Mouse (Mus musculus) lung, embryonic 14.5 days (tissue): ENCODE results near the gene Clmn. TPM values are rescaled to one million over a fixed set of nuclear protein-coding genes. Genes with fewer than 3 reads are reported as not detected.
A peak's percentile ranks its signal among the peaks of the same experiment; 100 is the strongest.

Source experiments
- ATAC-seq: fragments of 200-750 bp; cut with Nextera tagmentation; 2 replicates; pipeline ENCODE4 v1.8.0; 2017; ENCODE audit warnings: mild to moderate bottlenecking, moderate TSS enrichment, moderate library complexity; ENCODE audit not compliant: insufficient read depth
- DNase-seq: peaks from one replicate; pipeline ENCODE4 v3.0.0-alpha.2; 2015
- H3K27ac ChIP-seq: fragments of 300-500 bp; sonication (generic); 2 replicates; pipeline ENCODE4 v1.5.1; 2014; ENCODE audit warnings: low read depth, mild to moderate bottlenecking, moderate library complexity
- H3K27me3 ChIP-seq: fragments of 300-500 bp; sonication (generic); 2 replicates; pipeline ENCODE4 v1.6.1; 2014; ENCODE audit warnings: low read length, control low read depth; ENCODE audit not compliant: insufficient read depth
- H3K36me3 ChIP-seq: fragments of 300-500 bp; sonication (generic); 2 replicates; pipeline ENCODE4 v1.6.1; 2014; ENCODE audit warnings: control low read depth; ENCODE audit not compliant: insufficient read depth
- H3K4me1 ChIP-seq: fragments of 300-500 bp; sonication (generic); 2 replicates; pipeline ENCODE4 v1.6.1; 2014; ENCODE audit warnings: antibody characterized with exemption, control low read depth; ENCODE audit not compliant: insufficient read depth
- H3K4me2 ChIP-seq: fragments of 300-500 bp; sonication (generic); 2 replicates; pipeline ENCODE4 v1.6.1; 2014; ENCODE audit warnings: mild to moderate bottlenecking
- H3K4me3 ChIP-seq: fragments of 300-500 bp; sonication (generic); 2 replicates; pipeline ENCODE4 v1.5.1; 2014; ENCODE audit warnings: low read depth, low read length
- H3K9ac ChIP-seq: fragments of 300-500 bp; sonication (generic); 2 replicates; pipeline ENCODE4 v1.6.1; 2014
- H3K9me3 ChIP-seq: fragments of 300-500 bp; sonication (generic); 2 replicates; pipeline ENCODE4 v1.6.1; 2016; ENCODE audit warnings: low read depth, low read length, control low read depth
- CTCF ChIP-seq: IDR thresholded peaks from 2 replicates; pipeline ENCODE4 v1.5.1; 2016; ENCODE audit warnings: antibody characterized with exemption, low read depth
- WGBS: fragments of 180-500 bp; shearing (Covaris S2); extraction: QIAGEN DNeasy Blood & Tissue Kit; methylation state at CpG from one replicate; pipeline ENCODE4 v1.1.7; 2014; 5-methylcytosine and 5-hydroxymethylcytosine counted together
- polyA plus RNA-seq: library from polyadenylated mRNA; unstranded; fragments of >200 nt; fragmentation: Nextera tagmentation; extraction: Ambion mirVana; gene quantifications from 2 replicates; pipeline ENCODE4 v1.2.1, GENCODE M21; 2014

The Clmn gene
- polyA plus RNA-seq, 1 experiment from 2014 or later, result 2.1 TPM

GRCm38 (mm10) chr12:104793486-104793885 lies 71.4 kb downstream of the Clmn start:
- no peak overlapping the region for H3K4me3 ChIP-seq
- H3K4me1 ChIP-seq, result no peaks in the 10 kb centered on the region; the same call in 1 of the 2 replicates
- no peak for TF ChIP-seq CTCF
- H3K9ac ChIP-seq, result no peak overlapping the region
- 33% methylated on average over 12 of the region's 12 CpGs for WGBS
- H3K36me3 ChIP-seq, result peaks cover 5% of the 10 kb centered on the region; the same call in 1 of the 2 replicates
- no peak overlapping the region for H3K4me2 ChIP-seq
- no peaks in the 10 kb centered on the region for H3K27me3 ChIP-seq
- no peak overlapping the region; the same call in 1 of the 2 replicates for H3K27ac ChIP-seq
- ATAC-seq, result peak; percentile 24; the same call in 1 of the 2 replicates
- H3K9me3 ChIP-seq, result no peaks in the 10 kb centered on the region; the same call in 1 of the 2 replicates
- DNase-seq, result peak; percentile 24

DNA sequence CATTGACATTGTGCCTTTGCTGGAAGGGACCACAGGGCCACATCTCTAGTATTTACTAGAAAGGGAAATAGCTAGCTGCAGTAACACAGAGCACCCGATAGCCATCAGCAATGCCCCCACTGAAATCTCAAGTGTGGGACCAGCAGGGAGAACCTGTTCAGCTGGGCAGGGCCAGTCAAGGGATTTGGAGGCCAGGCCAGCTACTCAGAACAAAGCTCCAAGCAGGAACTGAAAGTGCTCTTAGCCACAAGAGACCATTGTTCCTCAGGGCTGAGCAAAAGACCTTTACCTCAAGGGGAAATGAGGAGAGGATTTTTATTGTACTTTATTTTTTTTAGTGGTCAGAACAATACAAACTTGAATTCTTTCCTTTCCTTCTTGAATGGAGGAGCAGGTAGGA lies 87.3 kb downstream of the Clmn start:
- Histone ChIP-seq H3K36me3 (peaks cover 15% of the 10 kb centered on the region; the same call in 1 of the 2 replicates), H3K27me3 (no peaks in the 10 kb centered on the region), H3K9me3 (no peaks in the 10 kb centered on the region), H3K27ac (no peak overlapping the region), H3K9ac (no peak overlapping the region), H3K4me2 (no peak overlapping the region), H3K4me1 (no peaks in the 10 kb centered on the region), H3K4me3 (no peak overlapping the region)
- TF ChIP-seq CTCF, result no peak
- DNase-seq, result peak; percentile 42
- WGBS, result 53% methylated on average over 1 of the region's 1 CpGs
- ATAC-seq, result peak; percentile 44; the same call in 1 of the 2 replicates

DNA sequence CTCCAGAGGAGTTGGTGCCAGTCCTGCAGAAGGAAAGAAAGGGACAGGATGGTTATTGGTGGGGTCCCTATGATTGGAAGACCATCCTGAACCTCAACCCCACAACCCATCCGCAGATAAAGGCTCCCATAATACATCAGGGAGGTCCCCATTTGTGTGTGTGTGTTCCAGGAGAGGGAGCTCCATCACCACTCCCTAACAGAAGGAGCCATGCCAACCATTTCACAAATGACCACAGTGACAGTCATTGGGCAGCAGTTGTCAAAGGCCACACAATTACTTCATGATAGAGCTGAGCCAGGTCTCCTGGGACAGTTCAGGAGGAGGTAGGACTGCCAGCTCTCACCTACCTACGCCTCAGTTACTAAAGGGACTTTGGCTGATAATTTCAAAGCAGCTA lies 92.9 kb downstream of the Clmn start:
- ATAC-seq (no peak), DNase-seq (peak; percentile 36)
- 81% methylated on average over 2 of the region's 2 CpGs for WGBS

GRCm38 (mm10) chr12:104769201-104769785 lies 95.6 kb downstream of the Clmn start:
- no peak for ATAC-seq
- TF ChIP-seq CTCF, result no peak
- Histone ChIP-seq H3K27ac (no peak overlapping the region), H3K36me3 (no peaks in the 10 kb centered on the region), H3K4me1 (no peaks in the 10 kb centered on the region), H3K4me3 (no peak overlapping the region), H3K4me2 (no peak overlapping the region), H3K27me3 (no peaks in the 10 kb centered on the region), H3K9me3 (no peaks in the 10 kb centered on the region), H3K9ac (no peak overlapping the region)
- no peak for DNase-seq
- 53% methylated on average over 10 of the region's 10 CpGs for WGBS

More for the DNA sequence above, 92.9 kb downstream of the Clmn start:
- H3K27ac ChIP-seq, result no peak overlapping the region
- H3K27me3 ChIP-seq, result no peaks in the 10 kb centered on the region
- peak; percentile 45 for TF ChIP-seq CTCF
- H3K9me3 ChIP-seq, result no peaks in the 10 kb centered on the region
- H3K4me2 ChIP-seq, result no peak overlapping the region
- no peaks in the 10 kb centered on the region for H3K36me3 ChIP-seq
- H3K4me3 ChIP-seq, result no peak overlapping the region
- H3K9ac ChIP-seq, result no peak overlapping the region
- H3K4me1 ChIP-seq, result no peaks in the 10 kb centered on the region

DNA sequence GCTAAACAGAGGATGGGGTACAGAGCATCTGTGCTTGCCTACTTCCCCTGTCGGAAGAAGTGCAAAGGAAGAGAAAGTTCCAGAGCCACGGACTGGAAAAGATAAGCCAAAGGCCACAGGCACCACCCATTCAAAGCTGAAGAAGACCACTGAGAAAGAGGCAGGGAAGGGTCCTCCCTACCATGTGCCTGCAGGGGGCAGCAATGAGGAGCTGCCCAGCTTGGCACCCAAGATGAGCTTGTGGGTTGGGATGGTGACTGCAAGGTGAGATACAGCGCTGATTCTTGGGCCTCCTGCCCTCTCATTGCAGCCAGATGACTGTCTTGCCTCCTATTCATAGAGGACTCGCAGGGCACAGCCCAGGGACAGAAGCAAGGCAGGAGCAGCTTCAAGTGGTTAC lies 97.7 kb downstream of the Clmn start:
- no peaks in the 10 kb centered on the region for H3K36me3 ChIP-seq
- H3K4me3 ChIP-seq, result no peak overlapping the region
- H3K9ac ChIP-seq, result no peak overlapping the region
- H3K4me2 ChIP-seq, result no peak overlapping the region
- H3K9me3 ChIP-seq, result no peaks in the 10 kb centered on the region
- H3K27ac ChIP-seq, result no peak overlapping the region
- no peak for ATAC-seq
- H3K27me3 ChIP-seq, result no peaks in the 10 kb centered on the region
- no peaks in the 10 kb centered on the region for H3K4me1 ChIP-seq
- no peak for DNase-seq
- WGBS, result 78% methylated on average over 4 of the region's 4 CpGs
- peak; percentile 49 for TF ChIP-seq CTCF

DNA sequence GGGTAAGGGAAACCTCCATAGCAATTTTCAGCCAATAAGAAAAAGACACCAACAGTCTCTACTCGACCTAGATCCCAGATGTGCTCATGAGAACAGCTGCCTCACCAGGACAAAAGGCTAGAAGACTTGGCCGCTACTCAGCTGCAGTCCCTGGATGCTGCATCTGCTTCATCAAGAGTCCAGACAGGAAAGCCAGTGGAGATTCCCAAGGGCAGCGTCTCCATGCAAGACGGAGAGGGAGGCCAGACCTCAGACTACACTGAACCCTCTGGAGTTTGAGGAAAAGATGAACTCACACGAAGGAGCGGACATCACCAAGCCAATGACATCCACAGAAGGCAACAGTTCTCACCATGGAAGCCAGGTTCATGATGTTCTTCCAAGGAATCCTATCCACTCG lies 99.1 kb downstream of the Clmn start:
- Histone ChIP-seq H3K4me2 (no peak overlapping the region), H3K4me3 (no peak overlapping the region), H3K27me3 (no peaks in the 10 kb centered on the region), H3K9ac (no peak overlapping the region), H3K36me3 (no peaks in the 10 kb centered on the region), H3K9me3 (no peaks in the 10 kb centered on the region), H3K27ac (no peak overlapping the region), H3K4me1 (no peaks in the 10 kb centered on the region)
- no peak for TF ChIP-seq CTCF
- no peak for ATAC-seq
- DNase-seq, result no peak
- 87% methylated on average over 7 of the region's 7 CpGs for WGBS

DNA sequence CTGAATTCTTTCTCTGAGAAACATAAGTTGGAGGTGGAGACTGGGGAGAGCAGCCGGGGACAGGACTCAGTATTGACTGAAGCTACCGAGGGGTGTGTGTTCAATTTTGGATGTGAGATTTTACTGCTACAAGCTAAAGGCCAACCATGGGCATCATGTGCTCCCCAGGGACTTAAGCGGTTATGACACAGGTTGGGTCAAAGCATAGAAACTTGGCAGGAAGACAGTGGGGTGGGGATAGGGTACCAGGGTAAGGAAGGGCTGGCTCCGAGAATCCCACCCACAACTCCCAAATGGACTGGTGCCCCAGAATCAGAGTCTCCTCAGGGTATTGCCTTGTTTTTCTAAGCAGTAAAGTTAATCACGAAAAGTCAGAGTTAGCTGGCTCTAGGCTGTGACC lies 99.8 kb downstream of the Clmn start:
- no peaks in the 10 kb centered on the region for H3K27me3 ChIP-seq
- no peak overlapping the region for H3K4me3 ChIP-seq
- 75% methylated on average over 5 of the region's 5 CpGs for WGBS
- ATAC-seq, result no peak
- no peaks in the 10 kb centered on the region for H3K36me3 ChIP-seq
- H3K9ac ChIP-seq, result no peak overlapping the region
- H3K27ac ChIP-seq, result no peak overlapping the region
- no peak overlapping the region for H3K4me2 ChIP-seq
- TF ChIP-seq CTCF, result no peak
- DNase-seq, result no peak
- no peaks in the 10 kb centered on the region for H3K9me3 ChIP-seq
- H3K4me1 ChIP-seq, result no peaks in the 10 kb centered on the region
